Mouse (Mus musculus): ENCODE data around the gene Atp13a2. TPM values are rescaled to one million over a fixed set of nuclear protein-coding genes. Genes with fewer than 3 reads are reported as not detected.

The Atp13a2 gene
- polyA plus RNA-seq (2015; fragmentation: Nextera tagmentation; extraction: Ambion mirVana) = 76.9 and 85.9 TPM in 2 replicates

DNA sequence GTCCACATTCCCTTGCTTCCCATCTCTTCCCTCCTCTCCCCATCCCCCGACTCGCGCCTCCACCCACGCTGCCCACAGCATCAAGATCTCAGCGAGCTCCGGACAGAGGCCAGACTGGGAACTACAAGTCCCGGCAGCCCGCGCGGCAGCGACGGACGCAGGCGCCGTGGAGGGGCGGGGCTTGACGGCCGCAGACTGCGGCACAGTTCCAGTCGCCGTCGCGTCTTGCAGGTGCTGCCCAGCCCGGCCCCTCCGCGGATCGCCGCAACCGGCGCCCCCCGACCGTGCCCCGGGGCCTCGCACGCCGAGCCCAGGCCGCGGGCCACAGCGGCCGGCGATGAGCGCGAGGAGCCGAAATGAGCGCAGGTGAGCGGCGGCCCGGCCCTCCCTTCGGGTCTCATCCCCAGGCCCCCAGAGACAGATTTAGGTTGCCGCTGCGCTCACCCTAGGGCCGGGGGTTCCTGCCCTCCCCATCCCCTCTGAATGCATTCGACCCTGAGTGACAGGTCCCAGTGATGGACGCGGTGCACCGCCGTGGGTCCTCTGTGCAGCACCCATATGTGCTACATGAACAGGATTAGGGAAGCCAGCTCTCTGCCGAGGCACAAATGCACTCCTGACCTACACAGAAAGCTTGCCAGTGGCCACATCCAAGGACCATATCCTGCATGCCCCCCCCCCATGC is at the start of gene Atp13a2:
TSS of gene Atp13a2 (plus strand) at position 163 of the 685 bp plus-strand sequence.
- ATAC-seq = peak; percentile 92
- H3K4me1 ChIP-seq = peaks cover 41% of the 10 kb centered on the region
- peak within 1 kb of the TSS; percentile 68 for H3K27ac ChIP-seq
- under 1% methylated on average over 58 of the region's 58 CpGs for WGBS
- peak within 1 kb of the TSS; percentile 85 for H3K4me3 ChIP-seq
- no peaks in the 10 kb centered on the region for H3K27me3 ChIP-seq
- H3K36me3 ChIP-seq (ENCODE audit: poor library complexity, severe bottlenecking) = peaks cover 15% of the 10 kb centered on the region; the same call in 1 of the 2 replicates
- peak within 1 kb of the TSS; percentile 82 for H3K4me2 ChIP-seq
- no peaks in the 10 kb centered on the region for H3K9me3 ChIP-seq (replicated peaks)
- H3K9ac ChIP-seq = peak within 1 kb of the TSS; percentile 97

- no peak overlapping the region for H3K4me2 ChIP-seq
- H3K9ac ChIP-seq = no peak overlapping the region
- H3K4me3 ChIP-seq = no peak overlapping the region
- H3K36me3 ChIP-seq (ENCODE audit: poor library complexity, severe bottlenecking) = no peaks in the 10 kb centered on the region
- no peaks in the 10 kb centered on the region for H3K4me1 ChIP-seq
- no peaks in the 10 kb centered on the region for H3K9me3 ChIP-seq (replicated peaks)
- no peaks in the 10 kb centered on the region for H3K27me3 ChIP-seq
- WGBS = 94% methylated on average over 12 of the region's 12 CpGs
- H3K27ac ChIP-seq = no peak overlapping the region
- ATAC-seq = no peak
These were observed 42.3 kb upstream of the Atp13a2 start for GRCm38 (mm10) chr4:140944356-140944755.

DNA sequence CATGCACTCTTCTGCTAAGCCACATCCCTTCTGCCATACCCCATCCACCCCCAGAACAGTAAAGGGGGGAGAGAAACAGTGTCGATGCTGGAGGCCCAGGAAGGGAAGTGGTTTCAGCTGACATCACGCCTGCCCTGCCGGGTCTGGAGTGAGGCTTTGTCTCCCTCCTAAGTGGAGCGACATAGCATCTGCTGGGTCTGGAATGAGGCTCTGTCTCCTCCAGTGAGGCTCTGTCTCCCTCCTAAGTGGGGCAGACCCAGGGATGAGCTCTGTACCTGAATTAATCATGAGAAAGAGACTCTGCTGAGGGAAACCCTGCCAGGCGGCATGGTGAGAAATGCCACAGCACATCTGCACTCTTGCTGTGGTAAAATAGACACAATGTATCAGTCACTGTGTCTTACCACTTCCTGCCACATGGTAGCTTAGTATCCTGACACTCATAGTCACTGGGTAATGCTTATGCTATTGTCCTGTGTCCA is 41.7 kb upstream of the Atp13a2 start:
- H3K4me1 ChIP-seq = no peaks in the 10 kb centered on the region
- no peaks in the 10 kb centered on the region for H3K9me3 ChIP-seq (replicated peaks)
- no peaks in the 10 kb centered on the region for H3K27me3 ChIP-seq
- no peak overlapping the region for H3K4me3 ChIP-seq
- no peaks in the 10 kb centered on the region for H3K36me3 ChIP-seq (ENCODE audit: poor library complexity, severe bottlenecking)
- 81% methylated on average over 5 of the region's 5 CpGs for WGBS
- no peak for ATAC-seq
- no peak overlapping the region for H3K27ac ChIP-seq
- no peak overlapping the region for H3K9ac ChIP-seq
- H3K4me2 ChIP-seq = no peak overlapping the region

DNA sequence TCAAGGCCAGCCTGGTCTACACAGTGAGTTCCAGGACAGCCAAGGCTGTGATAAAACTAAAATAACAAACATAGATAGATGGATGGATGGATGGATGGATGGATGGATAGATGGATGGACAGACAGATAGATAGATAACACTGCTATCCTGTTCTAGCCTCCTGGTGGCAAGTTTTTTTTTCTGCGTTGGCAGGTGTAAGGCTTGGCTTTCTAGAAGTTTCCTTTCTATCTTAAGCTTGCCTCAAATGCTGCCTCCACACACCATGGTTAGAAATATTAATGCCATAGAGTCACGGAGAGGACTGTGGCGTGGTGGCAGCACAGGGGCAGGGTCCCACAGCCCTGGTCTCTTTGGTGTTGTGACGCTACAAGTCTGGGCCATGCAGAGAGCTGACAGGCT is 41.1 kb upstream of the Atp13a2 start:
- H3K4me3 ChIP-seq = no peak overlapping the region
- no peaks in the 10 kb centered on the region for H3K27me3 ChIP-seq
- no peaks in the 10 kb centered on the region for H3K36me3 ChIP-seq (ENCODE audit: poor library complexity, severe bottlenecking)
- H3K4me2 ChIP-seq = no peak overlapping the region
- no peaks in the 10 kb centered on the region for H3K4me1 ChIP-seq
- no peak overlapping the region for H3K9ac ChIP-seq
- no peaks in the 10 kb centered on the region for H3K9me3 ChIP-seq (replicated peaks)
- H3K27ac ChIP-seq = no peak overlapping the region
- WGBS = 98% methylated on average over 4 of the region's 4 CpGs
- no peak for ATAC-seq

- H3K27ac ChIP-seq = no peak overlapping the region
- H3K4me1 ChIP-seq = no peaks in the 10 kb centered on the region
- WGBS = 84% methylated on average over 4 of the region's 4 CpGs
- H3K9me3 ChIP-seq (replicated peaks) = no peaks in the 10 kb centered on the region
- no peaks in the 10 kb centered on the region for H3K27me3 ChIP-seq
- H3K9ac ChIP-seq = no peak overlapping the region
- no peak overlapping the region for H3K4me3 ChIP-seq
- H3K4me2 ChIP-seq = no peak overlapping the region
- no peaks in the 10 kb centered on the region for H3K36me3 ChIP-seq (ENCODE audit: poor library complexity, severe bottlenecking)
- ATAC-seq = no peak
These were observed 40.6 kb upstream of the Atp13a2 start for GRCm38 (mm10) chr4:140946048-140946447.

GRCm38 (mm10) chr4:140946580-140947205 is 40.0 kb upstream of the Atp13a2 start:
- no peaks in the 10 kb centered on the region for H3K9me3 ChIP-seq (replicated peaks)
- H3K9ac ChIP-seq = no peak overlapping the region
- no peaks in the 10 kb centered on the region for H3K36me3 ChIP-seq (ENCODE audit: poor library complexity, severe bottlenecking)
- H3K4me1 ChIP-seq = no peaks in the 10 kb centered on the region
- ATAC-seq = no peak
- no peak overlapping the region for H3K4me3 ChIP-seq
- no peaks in the 10 kb centered on the region for H3K27me3 ChIP-seq
- 77% methylated on average over 14 of the region's 14 CpGs for WGBS
- H3K4me2 ChIP-seq = no peak overlapping the region
- H3K27ac ChIP-seq = no peak overlapping the region

GRCm38 (mm10) chr4:140947487-140948440 is 38.9 kb upstream of the Atp13a2 start:
- no peak overlapping the region for H3K4me2 ChIP-seq
- no peak for ATAC-seq
- no peaks in the 10 kb centered on the region for H3K27me3 ChIP-seq
- H3K27ac ChIP-seq = no peak overlapping the region
- no peaks in the 10 kb centered on the region for H3K36me3 ChIP-seq (ENCODE audit: poor library complexity, severe bottlenecking)
- H3K9me3 ChIP-seq (replicated peaks) = no peaks in the 10 kb centered on the region
- H3K4me3 ChIP-seq = no peak overlapping the region
- no peak overlapping the region for H3K9ac ChIP-seq
- 87% methylated on average over 12 of the region's 12 CpGs for WGBS
- H3K4me1 ChIP-seq = no peaks in the 10 kb centered on the region

DNA sequence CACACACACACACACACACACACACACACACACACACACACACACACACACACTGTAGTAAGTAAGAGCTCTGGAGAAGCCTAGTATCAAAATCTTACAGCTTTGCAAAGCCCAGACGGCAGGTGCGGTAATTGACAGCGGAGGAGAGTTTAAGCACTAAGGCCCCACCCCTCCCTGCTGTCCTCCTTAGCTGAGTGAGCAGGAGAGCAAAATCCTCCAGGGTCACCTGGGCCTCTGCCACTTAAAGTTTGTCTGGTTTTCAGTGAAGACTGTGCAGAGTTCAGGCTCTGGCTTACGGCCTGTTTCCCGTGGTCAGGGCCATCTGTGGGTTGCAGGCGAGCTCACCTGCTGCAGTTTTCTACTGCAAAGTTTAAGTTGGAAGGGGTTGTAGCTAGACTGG is 38.2 kb upstream of the Atp13a2 start:
- no peaks in the 10 kb centered on the region for H3K27me3 ChIP-seq
- H3K9me3 ChIP-seq (replicated peaks) = no peaks in the 10 kb centered on the region
- H3K9ac ChIP-seq = no peak overlapping the region
- H3K4me1 ChIP-seq = no peaks in the 10 kb centered on the region
- H3K4me2 ChIP-seq = no peak overlapping the region
- no peak overlapping the region for H3K27ac ChIP-seq
- no peaks in the 10 kb centered on the region for H3K36me3 ChIP-seq (ENCODE audit: poor library complexity, severe bottlenecking)
- no peak overlapping the region for H3K4me3 ChIP-seq
- ATAC-seq = no peak
- 88% methylated on average over 6 of the region's 6 CpGs for WGBS

GRCm38 (mm10) chr4:140949052-140949451 is 37.6 kb upstream of the Atp13a2 start:
- Histone ChIP-seq H3K27me3 (no peaks in the 10 kb centered on the region), H3K36me3 (ENCODE audit: poor library complexity, severe bottlenecking) (no peaks in the 10 kb centered on the region), H3K4me2 (no peak overlapping the region), H3K9me3 (replicated peaks) (no peaks in the 10 kb centered on the region), H3K9ac (no peak overlapping the region), H3K27ac (no peak overlapping the region), H3K4me3 (no peak overlapping the region), H3K4me1 (no peaks in the 10 kb centered on the region)
- no peak for ATAC-seq
- WGBS = 86% methylated on average over 8 of the region's 8 CpGs

DNA sequence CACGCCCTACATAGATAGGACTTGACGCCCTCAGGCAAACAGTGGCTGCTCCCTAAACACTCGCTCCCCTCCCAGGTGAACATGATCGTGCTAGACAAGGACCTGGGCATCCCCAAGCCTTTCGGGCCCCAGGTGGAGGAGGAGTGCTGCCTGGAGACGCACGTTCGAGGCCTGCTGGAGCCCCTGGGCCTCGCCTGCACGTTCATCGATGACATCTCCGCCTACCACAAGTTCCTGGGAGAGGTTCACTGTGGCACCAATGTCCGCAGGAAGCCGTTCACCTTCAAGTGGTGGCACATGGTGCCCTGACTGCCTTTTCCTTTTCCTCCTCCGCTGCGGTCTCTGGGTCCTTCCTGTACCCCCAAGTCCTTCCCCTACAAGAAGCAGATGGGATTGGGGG is 37.1 kb upstream of the Atp13a2 start:
- no peak for ATAC-seq
- Histone ChIP-seq H3K4me2 (no peak overlapping the region), H3K4me3 (no peak overlapping the region), H3K27me3 (no peaks in the 10 kb centered on the region), H3K9me3 (replicated peaks) (no peaks in the 10 kb centered on the region), H3K36me3 (ENCODE audit: poor library complexity, severe bottlenecking) (no peaks in the 10 kb centered on the region), H3K9ac (no peak overlapping the region), H3K27ac (no peak overlapping the region), H3K4me1 (no peaks in the 10 kb centered on the region)
- WGBS = 90% methylated on average over 16 of the region's 16 CpGs

GRCm38 (mm10) chr4:140950574-140950973 is 36.1 kb upstream of the Atp13a2 start:
- H3K36me3 ChIP-seq (ENCODE audit: poor library complexity, severe bottlenecking) = no peaks in the 10 kb centered on the region
- H3K27me3 ChIP-seq = peaks cover 4% of the 10 kb centered on the region; the same call in 1 of the 2 replicates
- no peak overlapping the region for H3K4me3 ChIP-seq
- no peaks in the 10 kb centered on the region for H3K9me3 ChIP-seq (replicated peaks)
- WGBS = 80% methylated on average over 3 of the region's 3 CpGs
- no peak for ATAC-seq
- no peak overlapping the region for H3K9ac ChIP-seq
- H3K4me2 ChIP-seq = no peak overlapping the region
- no peak overlapping the region for H3K27ac ChIP-seq
- no peaks in the 10 kb centered on the region for H3K4me1 ChIP-seq
